Mouse (Mus musculus) adrenal gland (tissue): Measurements from ENCODE around the gene Nme3.

Source experiments
- intact Hi-C: fragments of 180-260 bp; cut with DNase I; formaldehyde crosslinking; loops from one replicate; pipeline ENCODE4 v1.15.1; 2025
- long read RNA-seq, 2 experiments: library from polyadenylated mRNA; unstranded; transcript quantifications; one replicate each; pipeline ENCODE4 v2.0.0; 2020; ENCODE audit warnings: borderline replicate concordance in 1 of 2; ENCODE audit not compliant: insufficient replicate concordance in 1 of 2

Gene Nme3
- long read RNA-seq, experiment 1, transcript Nme3-201 (5 exons, 715 nt): major isoform, 37 of 72 reads
- long read RNA-seq, experiment 1, transcript Nme3-203 (4 exons, 484 nt): minor isoform, 21 of 72 reads
- long read RNA-seq, experiment 1, partial matches to known transcripts: 3 of 72 reads
- long read RNA-seq, experiment 1, other reads (novel, unspliced or antisense): 8 of 72 reads
- long read RNA-seq, experiment 2, transcript Nme3-201 (5 exons, 715 nt): major isoform, 31 of 53 reads
- long read RNA-seq, experiment 2, transcript Nme3-203 (4 exons, 484 nt): minor isoform, 10 of 53 reads
- long read RNA-seq, experiment 2, partial matches to known transcripts: 1 of 53 reads
- long read RNA-seq, experiment 2, other reads (novel, unspliced or antisense): 9 of 53 reads

GRCm38 (mm10) chr17:24896241-24896992, at the start of gene Nme3:
Gene Nme3, plus strand, starts transcription at chr17:24896500.
- intact Hi-C loops: loop anchor here (5.0 kb wide), 1 partner anchor 36 kb away; no protein-coding TSS in a partner anchor

- intact Hi-C loops: no loop called here
These were observed 48.9 kb upstream of the Nme3 start for GRCm38 (mm10) chr17:24847386-24847785.

- intact Hi-C loops: no loop called here
These were observed 47.7 kb upstream of the Nme3 start for GRCm38 (mm10) chr17:24848600-24849031.

GRCm38 (mm10) chr17:24849733-24850064, 46.6 kb upstream of the Nme3 start:
- intact Hi-C loops: loop anchor here (5.0 kb wide), 1 partner anchor 38 kb away; the partner anchor contains the start of genes Nubp2 and Spsb3

GRCm38 (mm10) chr17:24850065-24850772, 46.1 kb upstream of the Nme3 start, which contains the start of gene Fahd1:
Gene Fahd1, minus strand, starts transcription at chr17:24850364.
- intact Hi-C loops: loop anchor here (5.0 kb wide), 1 partner anchor 37 kb away; the partner anchor contains the start of genes Nubp2 and Spsb3

- intact Hi-C loops: loop anchor here (5.0 kb wide), 1 partner anchor 37 kb away; the partner anchor contains the start of genes Nubp2 and Spsb3
These were observed 45.5 kb upstream of the Nme3 start for GRCm38 (mm10) chr17:24850773-24851127.

- intact Hi-C loops: loop anchor here (5.0 kb wide), 1 partner anchor 36 kb away; the partner anchor contains the start of genes Nubp2 and Spsb3
These were observed 44.7 kb upstream of the Nme3 start for GRCm38 (mm10) chr17:24851381-24852125.

GRCm38 (mm10) chr17:24855838-24856464, 40.3 kb upstream of the Nme3 start:
- intact Hi-C loops: no loop called here

GRCm38 (mm10) chr17:24856589-24856988, 39.7 kb upstream of the Nme3 start:
- intact Hi-C loops: no loop called here

GRCm38 (mm10) chr17:24857831-24858470, 38.3 kb upstream of the Nme3 start:
- intact Hi-C loops: no loop called here

GRCm38 (mm10) chr17:24858967-24859366, 37.3 kb upstream of the Nme3 start:
- intact Hi-C loops: no loop called here

- intact Hi-C loops: no loop called here
These were observed 36.2 kb upstream of the Nme3 start for GRCm38 (mm10) chr17:24860076-24860475.

- intact Hi-C loops: no loop called here
These were observed 34.5 kb upstream of the Nme3 start for GRCm38 (mm10) chr17:24861785-24862184.

GRCm38 (mm10) chr17:24865776-24866175, 30.5 kb upstream of the Nme3 start, which contains the start of gene Igfals:
Gene Igfals, plus strand, starts transcription at chr17:24865997.
- intact Hi-C loops: no loop called here

- intact Hi-C loops: no loop called here
These were observed 28.4 kb upstream of the Nme3 start for GRCm38 (mm10) chr17:24867914-24868313.

- intact Hi-C loops: no loop called here
These were observed 22.4 kb upstream of the Nme3 start for GRCm38 (mm10) chr17:24873695-24874404.

- intact Hi-C loops: no loop called here
These were observed 21.9 kb upstream of the Nme3 start for GRCm38 (mm10) chr17:24874405-24874745.

- intact Hi-C loops: loop anchor here (5.0 kb wide), 1 partner anchor 33 kb away; the partner anchor contains the start of gene Hagh
These were observed 21.3 kb upstream of the Nme3 start for GRCm38 (mm10) chr17:24874989-24875388.
